Mouse (Mus musculus) heart, adult 2 months (tissue): ENCODE measurements at regions not wholly inside any gene's neighbourhood (a gene's known extent, or its start where the extent isn't known, plus 50 kb on each side); places are given as distances from the start of the nearest gene placed in this dataset.

Experiments
- CTCF ChIP-seq: fragments of 200-600 bp; IDR thresholded peaks from 2 replicates; pipeline ENCODE4 v1.8.1; 2022; ENCODE audit warnings: antibody characterized with exemption, mild to moderate bottlenecking, moderate library complexity
- POLR2A ChIP-seq: fragments of 200-500 bp; IDR thresholded peaks from 2 replicates; pipeline ENCODE4 v1.6.1; 2011; ENCODE audit warnings: mild to moderate bottlenecking, low read depth, low read length, control low read depth; ENCODE audit not compliant: insufficient read depth

- no peak for TF ChIP-seq POLR2A
- no peak for TF ChIP-seq CTCF
These were observed 307.3 kb upstream of the Id4 start for GRCm38 (mm10) chr13:47953776-47954175.
